Mouse (Mus musculus) CD4-positive helper T cell, adult 2 months (primary cell): ENCODE measurements around the gene Cebpzos.

ENCODE experiments used
- DNase-seq: peaks from one replicate; pipeline ENCODE4 v3.0.0-alpha.2; 2012; ENCODE audit warnings: low read depth, missing footprints, low spot score

Cebpzos gene

GRCm38 (mm10) chr17:78937229-78937853 is 21.0 kb downstream of the Cebpzos start:
- no peak for DNase-seq

GRCm38 (mm10) chr17:78938927-78939326 is 22.6 kb downstream of the Cebpzos start:
- no peak for DNase-seq

GRCm38 (mm10) chr17:78942579-78942978 is 26.3 kb downstream of the Cebpzos start:
- DNase-seq, result no peak

- no peak for DNase-seq
Measured at GRCm38 (mm10) chr17:78951225-78951624, 34.9 kb downstream of the Cebpzos start.

GRCm38 (mm10) chr17:78952070-78952469 is 35.8 kb downstream of the Cebpzos start:
- no peak for DNase-seq

GRCm38 (mm10) chr17:78953240-78953639 is 36.9 kb downstream of the Cebpzos start:
- DNase-seq, result no peak

GRCm38 (mm10) chr17:78959473-78959872 is 43.2 kb downstream of the Cebpzos start:
- no peak for DNase-seq

- no peak for DNase-seq
Measured at GRCm38 (mm10) chr17:78964387-78964786, 48.1 kb downstream of the Cebpzos start.

- DNase-seq, result no peak
Measured at GRCm38 (mm10) chr17:78966092-78966883, 50.0 kb downstream of the Cebpzos start.

- DNase-seq, result no peak
Measured at GRCm38 (mm10) chr17:78968500-78968899, 52.2 kb downstream of the Cebpzos start.
